Mouse (Mus musculus): ENCODE measurements around the gene Blzf1. TPM values are rescaled to one million over a fixed set of nuclear protein-coding genes. Genes with fewer than 3 reads are reported as not detected.

Blzf1 gene
- polyA plus RNA-seq, 1 experiment = 16.9 TPM

- Histone ChIP-seq H3K27me3 (ENCODE audit: control insufficient read depth, insufficient read depth, low read length) (no peaks in the 10 kb centered on the region), H3K4me3 (ENCODE audit: control insufficient read depth, low read depth, low read length) (peak overlapping the region; percentile 64), H3K4me1 (ENCODE audit: control insufficient read depth, insufficient read depth, low read length) (no peaks in the 10 kb centered on the region), H3K36me3 (ENCODE audit: control insufficient read depth, insufficient read depth, low read length) (peaks cover 7% of the 10 kb centered on the region), H3K27ac (ENCODE audit: control insufficient read depth, insufficient read depth, low read depth, low read length) (no peak overlapping the region)
- no peak for TF ChIP-seq CTCF (IDR thresholded peaks at IDR 0.05; ENCODE audit: control insufficient read depth, insufficient read depth, insufficient replicate concordance, low read depth, low read length)
- no peak for TF ChIP-seq POLR2A (IDR thresholded peaks at IDR 0.05; ENCODE audit: control insufficient read depth, low read depth, low read length)
Measured at GRCm38 (mm10) chr1:164301949-164302348, 5.3 kb downstream of the Blzf1 start.

GRCm38 (mm10) chr1:164296473-164296872 is 10.8 kb downstream of the Blzf1 start:
- Histone ChIP-seq H3K4me1 (ENCODE audit: control insufficient read depth, insufficient read depth, low read length) (no peaks in the 10 kb centered on the region), H3K27me3 (ENCODE audit: control insufficient read depth, insufficient read depth, low read length) (no peaks in the 10 kb centered on the region), H3K4me3 (ENCODE audit: control insufficient read depth, low read depth, low read length) (no peak overlapping the region), H3K36me3 (ENCODE audit: control insufficient read depth, insufficient read depth, low read length) (peaks cover 5% of the 10 kb centered on the region), H3K27ac (ENCODE audit: control insufficient read depth, insufficient read depth, low read depth, low read length) (no peak overlapping the region)
- TF ChIP-seq CTCF (IDR thresholded peaks at IDR 0.05; ENCODE audit: control insufficient read depth, insufficient read depth, insufficient replicate concordance, low read depth, low read length) (no peak), POLR2A (IDR thresholded peaks at IDR 0.05; ENCODE audit: control insufficient read depth, low read depth, low read length) (no peak)

GRCm38 (mm10) chr1:164294071-164294470 is 13.2 kb downstream of the Blzf1 start:
- Histone ChIP-seq H3K4me1 (ENCODE audit: control insufficient read depth, insufficient read depth, low read length) (no peaks in the 10 kb centered on the region), H3K4me3 (ENCODE audit: control insufficient read depth, low read depth, low read length) (no peak overlapping the region), H3K27me3 (ENCODE audit: control insufficient read depth, insufficient read depth, low read length) (no peaks in the 10 kb centered on the region), H3K27ac (ENCODE audit: control insufficient read depth, insufficient read depth, low read depth, low read length) (no peak overlapping the region), H3K36me3 (ENCODE audit: control insufficient read depth, insufficient read depth, low read length) (peaks cover 2% of the 10 kb centered on the region; the same call in 1 of the 2 replicates)
- TF ChIP-seq CTCF (IDR thresholded peaks at IDR 0.05; ENCODE audit: control insufficient read depth, insufficient read depth, insufficient replicate concordance, low read depth, low read length) (no peak), POLR2A (IDR thresholded peaks at IDR 0.05; ENCODE audit: control insufficient read depth, low read depth, low read length) (no peak)

GRCm38 (mm10) chr1:164292040-164292439 is 15.2 kb downstream of the Blzf1 start:
- Histone ChIP-seq H3K27ac (ENCODE audit: control insufficient read depth, insufficient read depth, low read depth, low read length) (no peak overlapping the region), H3K4me3 (ENCODE audit: control insufficient read depth, low read depth, low read length) (no peak overlapping the region), H3K27me3 (ENCODE audit: control insufficient read depth, insufficient read depth, low read length) (no peaks in the 10 kb centered on the region), H3K36me3 (ENCODE audit: control insufficient read depth, insufficient read depth, low read length) (no peaks in the 10 kb centered on the region; the same call in 1 of the 2 replicates), H3K4me1 (ENCODE audit: control insufficient read depth, insufficient read depth, low read length) (no peaks in the 10 kb centered on the region)
- no peak for TF ChIP-seq CTCF (IDR thresholded peaks at IDR 0.05; ENCODE audit: control insufficient read depth, insufficient read depth, insufficient replicate concordance, low read depth, low read length)
- TF ChIP-seq POLR2A (IDR thresholded peaks at IDR 0.05; ENCODE audit: control insufficient read depth, low read depth, low read length) = no peak

- Histone ChIP-seq H3K4me1 (ENCODE audit: control insufficient read depth, insufficient read depth, low read length) (no peaks in the 10 kb centered on the region), H3K4me3 (ENCODE audit: control insufficient read depth, low read depth, low read length) (no peak overlapping the region), H3K36me3 (ENCODE audit: control insufficient read depth, insufficient read depth, low read length) (no peaks in the 10 kb centered on the region; the same call in none of the 2 replicates), H3K27me3 (ENCODE audit: control insufficient read depth, insufficient read depth, low read length) (no peaks in the 10 kb centered on the region), H3K27ac (ENCODE audit: control insufficient read depth, insufficient read depth, low read depth, low read length) (no peak overlapping the region)
- TF ChIP-seq CTCF (IDR thresholded peaks at IDR 0.05; ENCODE audit: control insufficient read depth, insufficient read depth, insufficient replicate concordance, low read depth, low read length) = no peak
- TF ChIP-seq POLR2A (IDR thresholded peaks at IDR 0.05; ENCODE audit: control insufficient read depth, low read depth, low read length) = no peak
Measured at GRCm38 (mm10) chr1:164287406-164287805, 19.9 kb downstream of the Blzf1 start.

GRCm38 (mm10) chr1:164284007-164284406 is 23.3 kb downstream of the Blzf1 start:
- no peak for TF ChIP-seq POLR2A (IDR thresholded peaks at IDR 0.05; ENCODE audit: control insufficient read depth, low read depth, low read length)
- no peak for TF ChIP-seq CTCF (IDR thresholded peaks at IDR 0.05; ENCODE audit: control insufficient read depth, insufficient read depth, insufficient replicate concordance, low read depth, low read length)
- no peaks in the 10 kb centered on the region for H3K4me1 ChIP-seq (ENCODE audit: control insufficient read depth, insufficient read depth, low read length)
- no peak overlapping the region for H3K27ac ChIP-seq (ENCODE audit: control insufficient read depth, insufficient read depth, low read depth, low read length)
- H3K4me3 ChIP-seq (ENCODE audit: control insufficient read depth, low read depth, low read length) = no peak overlapping the region
- H3K27me3 ChIP-seq (ENCODE audit: control insufficient read depth, insufficient read depth, low read length) = no peaks in the 10 kb centered on the region
- H3K36me3 ChIP-seq (ENCODE audit: control insufficient read depth, insufficient read depth, low read length) = peaks cover 2% of the 10 kb centered on the region

GRCm38 (mm10) chr1:164279332-164279731 is 28.0 kb downstream of the Blzf1 start:
- H3K27me3 ChIP-seq (ENCODE audit: control insufficient read depth, insufficient read depth, low read length) = no peaks in the 10 kb centered on the region
- TF ChIP-seq POLR2A (IDR thresholded peaks at IDR 0.05; ENCODE audit: control insufficient read depth, low read depth, low read length) (no peak), CTCF (IDR thresholded peaks at IDR 0.05; ENCODE audit: control insufficient read depth, insufficient read depth, insufficient replicate concordance, low read depth, low read length) (no peak)
- peaks cover 2% of the 10 kb centered on the region for H3K36me3 ChIP-seq (ENCODE audit: control insufficient read depth, insufficient read depth, low read length)
- no peak overlapping the region for H3K27ac ChIP-seq (ENCODE audit: control insufficient read depth, insufficient read depth, low read depth, low read length)
- peaks cover 2% of the 10 kb centered on the region for H3K4me1 ChIP-seq (ENCODE audit: control insufficient read depth, insufficient read depth, low read length)
- H3K4me3 ChIP-seq (ENCODE audit: control insufficient read depth, low read depth, low read length) = no peak overlapping the region

- Histone ChIP-seq H3K27me3 (ENCODE audit: control insufficient read depth, insufficient read depth, low read length) (no peaks in the 10 kb centered on the region), H3K4me1 (ENCODE audit: control insufficient read depth, insufficient read depth, low read length) (peaks cover 2% of the 10 kb centered on the region), H3K27ac (ENCODE audit: control insufficient read depth, insufficient read depth, low read depth, low read length) (no peak overlapping the region), H3K4me3 (ENCODE audit: control insufficient read depth, low read depth, low read length) (no peak overlapping the region; the same call in 1 of the 2 replicates), H3K36me3 (ENCODE audit: control insufficient read depth, insufficient read depth, low read length) (peaks cover 2% of the 10 kb centered on the region)
- no peak for TF ChIP-seq POLR2A (IDR thresholded peaks at IDR 0.05; ENCODE audit: control insufficient read depth, low read depth, low read length)
- no peak for TF ChIP-seq CTCF (IDR thresholded peaks at IDR 0.05; ENCODE audit: control insufficient read depth, insufficient read depth, insufficient replicate concordance, low read depth, low read length)
Measured at GRCm38 (mm10) chr1:164276552-164276951, 30.7 kb downstream of the Blzf1 start.

Data from testis, adult 2 months (tissue).